Mouse (Mus musculus) layer of hippocampus, postnatal 10 days (tissue): ENCODE measurements around the gene Xk. TPM values are rescaled to one million over a fixed set of nuclear protein-coding genes. Genes with fewer than 3 reads are reported as not detected.
"Not testable (repeated sequence)": the region's sequence is repeated elsewhere in the genome, so short reads cannot be mapped to it uniquely, and the experiment has no call there.

Experiments used
- DNase-seq, 2 experiments: peaks; one replicate each; pipeline ENCODE4 v3.0.0; 2021; ENCODE audit warnings: low spot score in 2 of 2
- long read RNA-seq: library from polyadenylated mRNA; stranded (forward); transcript quantifications from one replicate; pipeline ENCODE4 v2.0.0, GENCODE M21; 2023
- total RNA-seq, 2 experiments: library from RNA; stranded (reverse); gene quantifications; 2 replicates each; pipeline ENCODE4 v1.2.3; 2021

The Xk gene
- 10 to 100 TPM in 1 of 2 experiments, 1 to 10 TPM in 1; 9.1 to 11.5 TPM for total RNA-seq
- long read RNA-seq, full-length matches to known transcripts, result 6 of 8 reads
- long read RNA-seq, partial matches to known transcripts, result 0 of 8 reads
- long read RNA-seq, other reads (novel, unspliced or antisense), result 2 of 8 reads

DNA sequence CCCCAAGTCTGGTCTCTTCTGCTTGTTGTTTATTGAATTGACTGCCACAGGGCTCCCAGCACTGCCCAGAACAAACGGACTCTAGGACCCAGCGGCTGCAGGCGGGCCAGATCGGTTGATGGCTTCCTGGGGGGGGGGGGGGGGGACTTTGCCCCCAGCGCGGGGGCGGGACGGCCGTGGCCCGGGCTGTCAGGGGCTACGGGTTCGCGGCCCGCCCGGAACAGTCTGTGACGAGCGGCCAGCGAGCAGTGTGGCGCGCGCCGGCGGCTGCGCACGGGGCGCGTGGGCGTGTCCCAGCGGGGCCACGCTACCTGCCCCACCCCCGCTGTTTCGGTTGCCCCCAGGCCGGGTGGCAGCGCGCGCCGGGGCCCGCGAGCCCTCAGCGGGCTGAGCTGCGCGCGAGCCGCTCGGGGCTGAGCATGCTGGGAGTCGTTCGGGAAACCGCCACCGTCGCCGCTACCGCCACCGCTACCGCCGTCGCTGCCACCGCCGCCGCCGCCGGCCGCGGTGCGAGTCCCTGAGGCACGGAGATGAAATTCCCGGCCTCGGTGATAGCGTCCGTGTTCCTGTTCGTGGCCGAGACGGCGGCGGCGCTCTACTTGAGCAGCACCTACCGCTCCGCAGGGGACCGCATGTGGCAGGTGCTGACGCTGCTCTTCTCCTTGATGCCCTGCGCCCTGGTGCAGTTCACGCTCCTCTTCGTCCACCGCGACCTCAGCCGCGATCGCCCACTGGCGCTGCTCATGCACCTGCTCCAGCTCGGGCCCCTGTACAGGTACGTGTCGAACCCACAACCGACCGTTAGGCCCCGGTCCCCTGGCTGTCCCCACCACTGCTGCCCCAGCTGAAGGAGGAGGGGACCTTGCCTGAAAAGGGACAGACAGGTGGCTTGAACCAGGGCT, at the start of gene Xk:
Xk (plus strand) TSS at position 297 of the 902 bp plus-strand sequence.
- DNase-seq, result peak; percentile 24 to 53

DNA sequence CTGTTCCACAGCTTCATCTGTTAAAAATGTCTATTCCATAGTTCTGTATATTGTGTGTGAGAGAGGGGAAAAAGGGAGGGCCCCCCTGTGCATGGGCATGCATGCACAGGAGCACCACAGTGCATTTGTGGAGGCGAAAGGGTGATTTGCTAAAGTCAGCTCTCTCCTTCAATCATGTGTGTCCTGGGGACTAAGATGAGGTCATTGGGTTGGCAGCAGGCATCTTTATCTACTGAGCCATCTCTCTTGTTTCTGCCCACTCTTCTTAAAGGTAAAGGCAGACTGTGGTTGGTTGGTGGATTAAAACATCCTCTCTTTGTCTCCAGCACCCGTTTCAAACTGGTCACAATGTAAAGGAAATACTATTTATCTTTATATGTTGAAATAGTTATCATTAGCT, 45.5 kb upstream of the Xk start:
- no peak for DNase-seq

DNA sequence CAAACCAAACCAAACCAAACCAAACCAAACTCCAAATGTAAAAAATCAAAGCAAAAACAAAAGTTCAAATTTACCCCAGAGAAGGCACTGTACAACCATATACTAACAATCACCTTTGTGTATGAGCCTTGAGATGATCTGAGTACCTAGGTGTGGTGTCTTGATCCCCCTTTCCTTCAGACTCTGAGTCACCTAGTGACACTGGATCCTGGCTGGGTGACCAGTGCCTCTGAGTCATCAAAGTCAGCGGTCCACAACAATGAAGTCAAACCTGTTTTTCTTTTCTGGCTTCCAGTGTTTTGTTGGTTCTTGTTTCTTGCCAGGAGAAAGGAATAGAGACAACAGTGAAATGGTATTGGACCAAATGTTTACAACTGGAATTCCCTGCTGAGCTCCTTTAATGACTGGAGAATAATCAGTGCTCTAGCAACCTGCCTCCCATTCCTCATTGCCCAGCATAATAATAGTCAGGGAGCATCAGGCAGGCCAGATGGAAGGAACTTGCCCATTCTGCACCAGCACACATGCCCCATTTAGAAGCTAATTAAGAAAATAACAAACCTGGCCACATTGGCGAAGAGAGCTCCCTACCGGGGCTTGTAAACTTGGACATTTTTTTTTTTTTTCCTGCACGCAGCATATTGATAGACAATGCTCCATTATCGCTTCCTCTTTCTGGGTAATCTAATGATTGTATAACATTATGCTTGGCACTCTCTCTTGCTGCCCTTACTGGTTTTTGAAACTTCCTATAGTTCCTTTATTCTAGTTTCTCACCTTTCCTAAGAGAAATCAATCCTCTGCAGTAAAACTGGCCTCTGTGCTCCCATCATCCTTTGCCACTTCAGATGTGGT, 31.6 kb upstream of the Xk start:
- DNase-seq, result no peak

DNA sequence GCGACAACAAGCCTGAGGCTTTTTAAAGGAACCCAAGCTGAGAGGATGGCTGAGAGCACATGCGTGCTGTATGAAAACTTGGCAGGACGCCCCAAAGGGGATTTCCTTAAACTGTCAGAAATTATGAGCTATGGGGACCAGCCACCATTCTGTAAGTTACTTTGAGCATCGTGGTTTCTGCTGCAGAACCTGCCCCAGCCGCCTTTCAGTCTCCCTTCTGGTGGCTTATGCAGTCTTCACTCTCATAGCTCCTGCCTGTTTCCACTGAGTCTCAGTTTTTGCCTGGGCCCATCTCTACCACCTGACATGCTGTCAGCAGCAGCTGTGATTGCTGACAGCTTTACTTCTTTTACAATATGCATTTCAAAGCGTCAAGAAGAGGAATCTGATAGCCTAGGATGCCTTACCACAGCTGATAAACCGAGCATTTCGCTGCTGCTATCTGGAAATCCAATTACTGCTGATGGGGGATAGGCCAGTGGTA, 29.1 kb upstream of the Xk start:
- DNase-seq, result no peak

DNA sequence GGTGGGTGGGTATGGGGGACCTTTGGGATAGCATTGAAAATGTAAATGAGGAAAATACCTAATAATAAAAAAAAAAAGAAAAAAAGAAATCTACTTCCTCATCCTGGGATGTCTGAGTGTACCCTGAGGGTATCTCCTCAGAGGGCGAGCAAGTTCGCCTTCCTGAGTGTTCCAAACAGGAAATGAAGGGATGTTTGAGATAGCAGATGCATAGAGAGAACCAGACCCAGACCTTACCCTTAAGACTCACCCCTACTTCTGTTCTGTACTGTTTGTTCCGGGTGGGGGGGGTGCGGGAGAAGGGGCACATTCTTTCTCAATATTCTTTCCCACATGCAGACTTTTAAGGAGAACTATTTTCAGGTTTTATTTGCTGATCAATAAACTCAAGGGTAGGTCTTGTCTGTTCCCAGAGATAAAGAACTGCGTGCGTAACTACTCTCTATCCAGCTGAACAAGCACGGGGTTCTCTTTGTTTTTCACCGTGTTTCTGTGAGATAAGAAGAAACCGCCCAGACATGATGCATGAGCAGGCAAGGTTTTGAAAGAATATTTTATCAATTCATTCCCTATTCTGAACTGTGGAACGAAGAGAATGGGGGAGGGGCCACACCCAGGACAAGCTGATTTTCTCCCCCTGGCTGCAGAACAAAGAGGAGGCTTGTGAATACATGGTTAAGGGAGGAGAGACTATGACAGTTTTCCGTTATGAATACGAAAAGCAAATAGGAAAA, 27.8 kb upstream of the Xk start:
- peak in 1 of 2 experiments; percentile 9 for DNase-seq

DNA sequence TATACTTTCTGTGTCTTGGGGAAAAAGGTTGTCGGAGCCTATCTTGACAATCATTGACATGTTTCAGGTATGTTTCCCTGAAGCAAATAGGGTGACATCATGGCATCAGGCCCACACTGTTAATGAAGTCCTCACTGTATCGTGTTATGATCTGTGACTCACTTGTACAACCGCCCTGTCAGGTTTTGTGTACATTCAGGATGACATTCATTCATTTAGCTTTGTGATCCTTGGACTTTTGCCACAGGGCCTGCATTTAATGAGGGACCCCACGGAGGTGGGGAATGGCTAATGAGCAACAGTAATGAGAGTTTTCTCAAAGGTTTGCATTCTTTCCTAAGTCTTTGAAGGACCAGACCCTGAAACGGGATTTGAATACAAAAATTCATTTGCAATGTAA, 23.6 kb upstream of the Xk start:
- no peak for DNase-seq

DNA sequence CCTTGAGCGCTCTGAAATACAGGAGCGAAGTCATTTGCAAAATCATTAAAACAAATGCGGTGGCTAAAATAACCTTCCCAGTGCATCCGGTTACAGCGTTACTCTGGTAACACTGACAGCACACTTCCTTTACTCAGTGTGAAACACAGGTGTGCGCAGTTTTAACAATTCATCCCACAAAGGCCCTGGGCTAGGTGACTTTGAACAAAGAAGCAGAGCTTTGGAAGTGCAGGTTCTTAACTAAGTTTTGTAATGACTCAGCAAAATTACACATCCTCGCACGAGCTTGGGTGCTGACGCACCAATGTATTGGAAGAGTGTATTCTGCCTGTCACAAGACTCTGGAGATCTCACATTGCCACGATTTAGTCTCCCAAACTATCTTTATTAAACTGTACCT, 18.6 kb upstream of the Xk start:
- no peak for DNase-seq

DNA sequence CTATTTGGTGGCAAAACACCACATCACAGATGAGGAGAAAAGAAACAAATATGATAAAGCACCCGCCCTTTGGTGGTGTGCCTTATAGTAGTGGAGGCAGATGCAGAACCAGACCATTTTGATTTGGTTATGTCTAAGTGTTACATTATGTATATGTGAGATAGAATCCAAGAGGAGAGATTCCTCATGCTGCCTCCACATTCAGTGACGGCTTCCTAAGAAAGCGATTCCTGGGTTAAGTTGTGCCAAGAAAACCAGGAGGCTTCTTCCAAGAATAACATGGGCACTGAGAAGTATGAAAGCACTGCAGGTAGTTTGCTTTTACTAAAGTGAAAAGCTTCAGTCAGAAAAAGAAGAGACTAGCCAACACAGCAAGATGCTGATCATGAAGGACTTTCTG, 17.7 kb upstream of the Xk start:
- no peak for DNase-seq

DNA sequence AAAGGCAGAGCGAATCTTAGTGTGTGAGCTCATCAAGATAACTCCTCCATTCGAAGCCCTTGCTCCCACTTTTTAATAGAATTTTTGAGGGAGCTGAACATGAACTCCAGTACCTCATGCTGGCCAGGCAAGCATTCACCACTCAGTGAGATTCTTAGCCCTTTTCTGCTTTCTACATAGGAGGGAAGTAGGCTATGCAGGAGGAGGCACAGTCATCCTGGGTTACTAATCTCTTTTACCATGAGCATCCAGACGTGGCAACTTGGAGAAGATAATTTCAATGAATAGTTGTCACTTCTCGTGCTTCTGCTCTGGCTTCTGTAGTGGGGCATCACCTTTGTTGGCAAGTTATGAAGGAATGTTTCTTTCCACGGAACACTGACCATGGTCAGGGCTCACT, 15.8 kb upstream of the Xk start, which contains the start of gene Gm14862:
Gm14862 (minus strand) TSS at position 134 of the 400 bp plus-strand sequence.
- DNase-seq, result no peak

DNA sequence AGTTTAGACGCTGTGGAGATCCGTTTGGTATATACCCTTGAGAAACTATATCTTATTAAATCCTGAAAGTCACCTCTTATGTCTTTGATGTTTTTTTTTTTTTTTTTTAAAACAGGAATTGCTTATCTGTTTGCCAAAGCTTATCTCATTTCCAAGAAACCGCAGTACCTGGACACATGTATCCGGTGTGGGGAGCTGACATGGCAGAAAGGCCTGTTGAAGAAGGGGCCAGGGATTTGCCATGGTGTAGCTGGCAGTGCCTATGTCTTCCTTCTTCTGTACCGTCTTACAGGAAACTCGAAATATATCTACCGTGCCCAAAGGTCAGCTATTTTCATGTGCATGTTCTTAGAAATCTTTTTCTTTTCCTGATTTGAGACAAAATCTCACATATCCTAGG, 14.7 kb upstream of the Xk start:
- DNase-seq, result no peak

DNA sequence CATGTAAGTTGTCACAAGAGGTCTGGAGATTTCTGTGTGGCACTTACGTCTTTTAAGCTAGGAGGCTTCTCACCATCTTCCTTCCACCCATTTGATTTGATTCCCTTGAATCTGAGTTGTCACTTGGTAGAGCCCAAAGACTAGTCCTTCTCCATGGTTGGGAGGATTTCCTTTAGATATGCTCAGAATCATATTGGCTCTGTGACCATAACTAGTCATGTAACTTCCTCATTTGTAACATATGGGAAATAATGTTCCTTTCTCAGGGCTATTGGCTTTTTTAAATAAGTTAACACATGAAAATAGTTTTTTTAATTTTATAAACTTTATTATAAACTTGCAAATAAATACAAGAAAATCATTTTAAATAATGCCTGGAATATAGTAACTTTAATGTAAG, 13.3 kb upstream of the Xk start:
- no peak for DNase-seq

DNA sequence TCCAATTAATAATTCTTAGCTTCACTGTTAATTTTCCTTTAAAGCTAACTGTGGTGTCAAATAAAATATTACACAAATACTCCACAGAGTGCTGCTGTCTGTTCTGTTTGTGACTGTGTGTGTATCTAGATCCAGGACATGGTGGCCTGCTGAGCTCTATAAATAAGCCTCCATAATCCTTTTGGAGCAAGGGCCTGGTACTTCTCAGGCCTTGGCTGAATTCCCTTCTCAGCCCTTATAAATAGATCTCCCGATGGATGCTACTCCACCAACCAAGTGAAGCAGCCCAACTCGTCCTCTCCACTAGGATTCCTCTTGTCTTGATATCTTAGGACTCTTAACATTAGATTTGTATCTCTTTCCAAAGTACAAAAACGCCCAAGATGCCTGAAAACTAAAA, 1.4 kb upstream of the Xk start:
- no peak for DNase-seq

DNA sequence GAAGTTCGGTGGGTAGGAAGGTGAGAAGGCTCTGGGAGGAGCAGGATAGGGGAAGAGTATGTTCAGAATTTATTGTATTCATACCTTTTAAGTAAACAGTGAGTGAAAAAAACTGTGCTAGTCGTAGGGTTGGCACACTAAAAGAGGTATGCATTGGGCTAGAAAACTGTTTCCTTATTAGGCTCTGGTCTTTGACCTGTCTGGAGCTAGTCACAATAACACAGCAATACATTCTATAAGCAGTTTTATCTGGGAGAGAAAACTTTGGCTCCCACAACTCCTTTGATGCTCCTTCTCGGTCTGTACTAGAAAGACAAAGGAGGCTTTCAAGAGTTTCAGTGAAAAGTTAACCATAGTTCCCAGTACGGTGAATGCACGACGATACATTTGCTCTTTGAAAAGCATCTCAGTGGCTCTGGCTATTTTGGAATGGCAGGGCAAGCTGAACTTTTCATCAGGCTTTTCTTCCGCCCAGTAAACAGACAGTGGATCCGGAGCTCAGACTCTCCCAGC, 553 bp upstream of the Xk start:
- DNase-seq, result no peak

DNA sequence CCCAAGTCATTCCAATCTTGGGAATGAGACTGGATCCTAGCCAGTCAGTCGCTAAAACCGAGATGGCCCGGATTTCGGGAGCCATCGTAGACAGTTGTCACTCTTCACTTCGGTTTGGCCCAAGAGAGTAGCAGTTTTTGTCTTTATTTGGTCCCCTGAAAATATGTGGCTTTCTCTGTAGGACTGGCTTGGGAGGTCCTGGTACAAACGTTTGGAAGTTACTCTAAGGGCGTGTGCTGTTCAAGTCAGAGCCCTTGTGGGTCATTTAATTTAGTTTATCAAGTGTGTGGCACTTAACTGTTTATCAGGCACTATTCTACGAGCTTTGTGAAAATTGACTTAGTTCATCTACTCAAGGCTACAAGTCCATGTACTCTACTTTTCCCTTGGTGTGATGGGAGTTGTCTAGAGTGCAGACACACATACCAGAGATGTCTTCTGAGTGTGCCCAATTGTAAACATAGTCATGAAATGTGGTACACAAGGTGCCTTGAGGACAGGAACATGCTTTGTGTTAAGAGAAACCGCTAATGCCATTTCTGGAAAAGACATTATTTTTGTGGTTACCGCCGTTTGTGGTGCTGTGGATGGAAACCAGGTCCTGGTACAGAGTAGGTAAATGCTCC, 934 bp downstream of the Xk start:
- DNase-seq, result no peak

DNA sequence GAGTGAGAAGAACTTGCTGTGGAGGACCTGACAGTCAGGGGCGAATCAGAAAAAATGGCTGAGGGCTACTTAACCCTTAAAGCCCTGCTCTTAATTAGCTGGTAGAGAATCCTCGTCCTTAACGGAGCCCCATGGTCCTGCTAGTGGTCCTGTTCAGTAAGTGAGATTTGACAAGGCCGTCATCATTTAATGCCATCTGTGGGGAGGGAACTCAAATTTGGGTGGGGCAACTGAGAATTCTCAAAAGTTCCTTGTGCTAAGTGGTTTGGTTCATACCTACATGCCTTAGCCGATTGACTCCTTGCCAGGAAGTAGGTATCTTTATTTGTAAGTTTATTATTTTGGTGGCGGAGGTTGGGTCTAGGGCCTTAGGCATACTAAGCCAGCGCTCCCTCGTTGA, 1.8 kb downstream of the Xk start:
- no peak for DNase-seq

DNA sequence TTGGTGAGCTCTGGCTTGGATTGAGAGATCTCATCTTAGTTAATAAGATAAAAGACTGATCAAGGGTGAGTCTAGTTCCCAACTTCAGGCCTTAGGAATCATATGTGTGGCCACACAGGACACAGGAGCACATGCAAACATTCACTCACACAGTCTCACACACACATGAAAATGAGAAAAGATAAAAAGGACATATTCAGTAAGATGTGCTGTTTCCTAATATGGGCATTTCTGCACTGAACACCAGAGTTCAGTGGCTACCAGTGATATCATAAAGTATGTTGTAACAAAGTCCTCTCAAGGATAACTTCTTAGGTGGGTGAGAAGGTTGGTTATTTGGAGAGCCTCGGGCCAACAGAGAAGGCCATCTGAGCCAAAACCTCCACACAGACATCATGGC, 10.9 kb downstream of the Xk start, which contains the start of gene H2al1m:
H2al1m (plus strand) TSS at position 301 of the 400 bp plus-strand sequence.
- not testable (repeated sequence) for DNase-seq

DNA sequence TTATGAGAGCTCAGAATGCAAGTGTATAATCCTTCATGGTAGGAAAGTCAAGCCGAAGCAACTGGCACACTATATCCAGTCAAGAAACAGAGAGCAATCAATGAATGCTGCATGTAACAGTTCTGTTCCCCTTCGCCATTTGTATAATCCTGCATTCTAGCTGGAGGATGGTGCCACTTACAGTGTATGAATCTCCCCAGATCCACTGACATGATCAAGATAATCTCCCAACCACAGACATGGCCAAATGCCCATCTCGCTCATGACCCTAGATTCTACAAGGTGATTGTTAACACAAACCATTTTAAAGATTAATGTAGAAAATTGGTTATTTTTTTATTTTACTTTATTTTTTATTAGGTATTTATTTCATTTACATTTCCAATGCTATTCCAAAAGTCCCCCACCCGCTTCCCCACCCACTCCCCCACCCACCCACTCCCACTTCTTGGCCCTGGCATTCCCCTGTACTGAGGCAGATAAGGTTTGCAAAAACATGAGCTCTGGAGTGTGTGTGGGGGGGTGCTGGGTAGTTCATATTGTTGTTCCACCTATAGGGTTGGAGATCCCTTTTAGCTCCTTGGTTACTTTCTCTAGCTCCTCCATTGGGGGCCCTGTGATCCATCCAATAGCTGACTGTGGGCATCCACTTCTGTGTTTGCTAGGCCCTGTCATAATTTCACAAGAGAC, 20.7 kb downstream of the Xk start:
- DNase-seq, result not testable (repeated sequence)

DNA sequence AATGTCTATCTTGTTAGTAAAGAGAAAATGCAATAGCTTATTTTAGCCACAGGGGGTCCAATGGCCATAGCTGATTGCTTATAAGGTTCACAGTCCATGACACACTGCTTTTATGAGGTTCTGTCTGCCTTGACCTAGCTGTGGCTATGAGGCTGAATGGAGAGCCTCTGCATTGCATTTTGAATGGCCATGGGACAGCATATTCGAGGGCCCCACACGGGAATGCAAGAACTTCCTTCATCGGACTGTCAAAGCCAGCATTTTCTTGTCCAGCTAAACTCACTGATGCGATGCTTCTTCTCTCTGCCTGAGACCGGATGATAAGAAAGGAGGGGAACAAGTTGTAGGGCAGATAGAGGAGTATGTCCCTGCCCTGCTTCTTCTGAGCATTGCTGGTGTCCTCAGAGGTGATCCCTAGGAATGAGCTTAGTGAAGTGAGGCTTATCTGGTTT, 25.9 kb downstream of the Xk start:
- no peak for DNase-seq

DNA sequence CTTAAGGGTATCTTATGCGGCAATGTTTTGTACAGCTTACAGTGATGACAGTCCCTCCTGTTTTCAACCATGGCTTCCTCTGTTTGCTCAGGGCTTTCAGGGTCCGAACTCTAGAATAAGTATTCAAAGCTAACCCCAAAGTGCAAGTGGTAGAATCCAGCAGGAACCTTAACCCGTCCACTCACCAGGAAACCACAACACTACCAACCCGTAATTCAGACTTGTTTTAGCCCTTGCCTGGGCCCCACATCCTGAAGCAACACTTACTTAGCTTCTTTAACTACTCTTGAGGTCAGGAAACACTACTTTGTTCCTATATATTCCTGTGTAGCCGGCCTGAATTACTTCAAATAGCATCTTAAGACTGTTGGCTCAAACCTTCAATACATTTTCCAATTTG, 30.2 kb downstream of the Xk start:
- DNase-seq, result no peak

DNA sequence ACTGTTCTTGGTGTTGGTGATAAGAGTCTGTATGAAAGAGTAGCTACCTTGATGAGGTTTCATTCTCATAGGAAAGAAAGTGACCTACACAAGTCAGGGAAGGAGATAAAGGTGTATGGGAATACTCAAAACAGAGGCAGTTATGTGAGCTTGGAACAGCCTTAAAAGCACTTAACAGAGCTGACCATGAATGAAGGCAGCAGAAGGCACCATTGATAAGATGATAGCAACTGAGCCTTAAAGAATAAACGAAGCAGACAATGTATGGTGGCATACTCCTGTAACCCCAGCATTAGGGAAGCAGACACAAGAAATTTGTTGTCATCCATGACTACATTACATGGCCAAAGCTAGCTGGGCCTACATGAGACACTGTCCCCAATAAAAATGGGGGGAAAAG, 30.9 kb downstream of the Xk start:
- no peak for DNase-seq
